Mouse (Mus musculus) liver, embryonic 14.5 days (tissue): ENCODE data around the gene Borcs6. TPM values are rescaled to one million over a fixed set of nuclear protein-coding genes. Genes with fewer than 3 reads are reported as not detected.
"Not testable (repeated sequence)": the region's sequence is repeated elsewhere in the genome, so short reads cannot be mapped to it uniquely, and the experiment has no call there.

Experiments used
- ATAC-seq: fragments of 200-750 bp; cut with Nextera tagmentation; 2 replicates; pipeline ENCODE4 v1.8.0; 2017; ENCODE audit warnings: moderate number of reproducible peaks, mild to moderate bottlenecking, moderate library complexity; ENCODE audit not compliant: insufficient read depth
- DNase-seq, 3 experiments: peaks; one replicate each; pipeline ENCODE4 v3.0.0-alpha.2; 2012 to 2013; ENCODE audit warnings: low read depth in 3 of 3, low spot score in 3 of 3
- H3K27ac ChIP-seq: fragments of 300-500 bp; sonication (generic); 2 replicates; pipeline ENCODE4 v1.5.1; 2014; ENCODE audit warnings: moderate library complexity, mild to moderate bottlenecking, control low read depth, inconsistent platforms
- H3K27me3 ChIP-seq: fragments of 300-500 bp; sonication (generic); 2 replicates; pipeline ENCODE4 v1.6.1; 2014; ENCODE audit warnings: mild to moderate bottlenecking, low read length, moderate library complexity; ENCODE audit not compliant: control insufficient read depth, insufficient read depth
- H3K36me3 ChIP-seq: fragments of 300-500 bp; sonication (generic); replicated peaks from 2 replicates; pipeline ENCODE4 v1.6.1; 2014; ENCODE audit warnings: low read depth; ENCODE audit not compliant: control insufficient read depth, insufficient read depth
- H3K4me1 ChIP-seq, 2 experiments: fragments of 200-500 bp in 1 of 2; fragments of 300-500 bp in 1 of 2; sonication (generic) in 1 of 2; replicated peaks; 2 replicates each; pipeline ENCODE4 v1.6.1; 2012 to 2014; ENCODE audit warnings: antibody characterized with exemption in 1 of 2, inconsistent platforms in 1 of 2, low read length in 1 of 2; ENCODE audit not compliant: control insufficient read depth in 2 of 2, insufficient read depth in 2 of 2
- H3K4me2 ChIP-seq: fragments of 300-500 bp; sonication (generic); 2 replicates; pipeline ENCODE4 v1.6.1; 2014; ENCODE audit warnings: low read depth, mild to moderate bottlenecking, control low read depth, moderate library complexity
- H3K4me3 ChIP-seq, 2 experiments: fragments of 200-500 bp in 1 of 2; fragments of 300-500 bp in 1 of 2; sonication (generic) in 1 of 2; 2 replicates each; pipeline ENCODE4 v1.5.1; 2012 to 2014; ENCODE audit warnings: low read depth in 2 of 2, low read length in 2 of 2, mild to moderate bottlenecking in 2 of 2, control low read depth in 1 of 2, inconsistent platforms in 1 of 2, moderate library complexity in 1 of 2; ENCODE audit not compliant: insufficient read depth in 1 of 2
- H3K9ac ChIP-seq: fragments of 300-500 bp; sonication (generic); replicated peaks from 2 replicates; pipeline ENCODE4 v1.6.1; 2014; ENCODE audit warnings: mild to moderate bottlenecking, control low read depth, moderate library complexity
- H3K9me3 ChIP-seq: fragments of 300-500 bp; sonication (generic); 2 replicates; pipeline ENCODE4 v1.6.1; 2016; ENCODE audit warnings: low read length, mixed read lengths; ENCODE audit not compliant: control insufficient read depth
- CTCF ChIP-seq: IDR thresholded peaks from 2 replicates; pipeline ENCODE4 v1.5.1; 2016; ENCODE audit warnings: antibody characterized with exemption, low read depth, control low read depth
- EP300 ChIP-seq: IDR thresholded peaks from 2 replicates; pipeline ENCODE4 v1.6.1; 2016; ENCODE audit warnings: antibody characterized with exemption, low read depth
- WGBS: fragments of 180-500 bp; shearing (Covaris S2); extraction: QIAGEN DNeasy Blood & Tissue Kit; methylation state at CpG from one replicate; pipeline ENCODE4 v1.1.7; 2014; ENCODE audit not compliant: insufficient replicate concordance; 5-methylcytosine and 5-hydroxymethylcytosine counted together
- polyA plus RNA-seq, 2 experiments: library from polyadenylated mRNA; depleted of rRNA in 1 of 2; stranded (reverse) in 1 of 2; unstranded in 1 of 2; fragments of >200 nt; fragmentation: Nextera tagmentation in 1 of 2; extraction: Ambion mirVana in 1 of 2; gene quantifications; 2 replicates each; pipeline versions ENCODE4 v1.2.1 to v1.2.3; 2012 to 2014

The Borcs6 gene
- polyA plus RNA-seq (2012; rRNA removed), result 3.0 and 3.4 TPM in 2 replicates
- polyA plus RNA-seq (2014; fragmentation: Nextera tagmentation; extraction: Ambion mirVana), result 2.2 and 3.0 TPM in 2 replicates

DNA sequence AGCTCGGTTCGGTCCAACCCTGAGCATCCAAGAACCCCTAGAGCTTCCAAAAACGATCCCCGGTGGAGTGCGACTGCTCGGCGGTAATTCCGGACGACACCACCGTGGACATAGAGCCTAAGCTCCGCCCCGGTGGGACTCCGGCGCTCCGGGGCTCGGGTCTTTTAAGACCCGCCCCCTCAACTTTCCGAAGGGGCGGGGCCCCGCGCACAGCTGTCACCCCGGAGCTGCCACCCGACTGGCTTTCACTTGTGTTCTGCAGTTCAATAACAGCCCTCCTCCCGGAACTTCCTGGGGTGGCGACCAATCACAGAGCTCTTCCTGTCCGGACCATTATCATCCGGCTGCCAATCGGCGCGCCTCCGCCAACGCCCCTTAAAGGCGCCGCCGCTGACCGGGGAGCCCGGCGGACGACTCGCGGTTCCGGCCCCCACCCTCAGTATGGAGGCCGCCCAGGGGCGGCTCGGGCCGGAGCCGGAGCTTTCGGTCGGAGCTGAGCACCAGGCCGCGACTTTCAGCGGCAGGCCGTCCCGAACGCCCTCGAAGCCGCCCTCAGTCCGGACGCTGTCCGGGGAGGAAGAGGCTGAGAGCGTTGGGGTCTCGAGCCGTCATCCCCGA lies at the start of gene Borcs6:
Borcs6 (plus strand) TSS at position 361 of the 618 bp plus-strand sequence.
- Histone ChIP-seq H3K4me2 (peak within 1 kb of the TSS; percentile 97), H3K27me3 (no peaks in the 10 kb centered on the region), H3K4me1 (peaks cover 7 to 23% of the 10 kb centered on the region in 2 experiments), H3K9me3 (no peaks in the 10 kb centered on the region), H3K9ac (peak within 1 kb of the TSS; percentile 89), H3K36me3 (no peaks in the 10 kb centered on the region), H3K27ac (peak within 1 kb of the TSS; percentile 88), H3K4me3 (peak within 1 kb of the TSS; percentile 77 to 88)
- ATAC-seq (peak; percentile 82), DNase-seq (peak; percentile 96 to 97 (median 97))
- TF ChIP-seq EP300 (0 out of 2 replicates have a peak, but pooled peaks have one; percentile 15), CTCF (no peak)
- WGBS, result under 1% methylated on average over 64 of the region's 64 CpGs

DNA sequence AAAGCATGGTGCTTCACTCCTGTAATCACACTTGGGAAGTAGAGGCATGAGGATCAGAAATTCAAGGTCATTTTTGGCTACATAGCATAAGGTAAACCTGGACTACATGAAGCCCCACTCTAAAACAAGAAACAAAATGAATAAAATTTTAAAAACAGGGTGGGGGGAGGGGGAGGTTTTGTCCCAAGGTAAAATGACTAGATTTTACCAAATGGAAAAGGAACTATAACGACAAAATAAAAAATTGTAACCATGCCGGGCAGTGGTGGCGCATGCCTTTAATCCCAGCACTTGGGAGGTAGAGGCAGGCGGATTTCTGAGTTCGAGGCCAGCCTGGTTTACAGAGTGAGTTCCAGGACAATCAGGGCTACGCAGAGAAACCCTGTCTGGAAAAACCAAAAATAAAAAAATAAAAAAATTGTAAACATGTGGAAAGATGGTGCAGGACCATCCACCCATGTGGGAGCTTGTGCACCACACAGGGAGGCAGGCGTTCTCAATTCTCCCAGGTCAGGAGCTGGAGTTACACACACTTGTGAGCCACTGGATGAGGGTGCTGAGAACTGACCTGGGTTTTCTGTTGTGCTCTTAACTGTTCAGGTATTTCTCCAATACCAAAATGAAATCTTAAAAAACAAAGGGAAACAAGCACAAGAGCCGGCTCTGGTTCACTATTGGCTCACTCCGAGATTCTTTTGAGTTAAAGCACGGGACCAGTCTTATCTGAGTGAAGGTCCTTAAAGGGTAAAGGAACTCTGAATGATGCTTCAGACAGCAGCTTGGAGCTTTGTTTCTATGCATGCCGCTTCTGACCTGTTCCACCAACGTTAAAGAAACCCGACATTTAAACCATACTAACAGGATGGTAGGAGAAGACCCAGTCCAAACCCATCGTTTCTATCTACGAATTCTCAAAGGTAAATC lies 48.9 kb upstream of the Borcs6 start:
- Histone ChIP-seq H3K27me3 (no peaks in the 10 kb centered on the region), H3K27ac (peak overlapping the region; percentile 100), H3K36me3 (no peaks in the 10 kb centered on the region), H3K9me3 (no peaks in the 10 kb centered on the region), H3K4me2 (peak overlapping the region; percentile 96), H3K4me3 (peak overlapping the region; percentile 28 to 77; a peak in 3 of 4 replicates), H3K4me1 (peaks cover 17 to 33% of the 10 kb centered on the region in 2 experiments), H3K9ac (peak overlapping the region; percentile 91)
- TF ChIP-seq EP300, result no peak
- TF ChIP-seq CTCF, result no peak
- DNase-seq, result no peak
- no peak for ATAC-seq
- WGBS, result 75% methylated on average over 15 of the region's 15 CpGs

DNA sequence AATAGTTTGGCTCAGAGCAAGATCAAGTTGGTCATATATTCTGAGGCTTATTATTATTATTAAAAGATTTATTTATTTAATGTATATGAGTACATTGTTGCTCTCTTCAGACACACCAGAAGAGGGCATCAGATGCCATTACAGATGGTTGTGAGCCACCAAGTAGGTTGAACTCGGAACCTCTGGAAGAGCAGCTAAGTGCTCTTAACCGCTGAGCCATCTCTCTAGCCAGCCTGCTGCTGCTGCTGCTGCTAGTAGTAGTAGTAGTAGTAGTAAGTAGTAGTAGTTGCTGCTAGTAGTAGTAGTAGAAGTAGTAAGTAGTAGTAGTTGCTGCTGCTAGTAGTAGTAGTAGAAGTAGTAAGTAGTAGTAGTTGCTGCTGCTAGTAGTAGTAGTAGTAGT lies 48.1 kb upstream of the Borcs6 start:
- not testable (repeated sequence) for DNase-seq, H3K27me3 ChIP-seq, ATAC-seq, H3K36me3 ChIP-seq, H3K9me3 ChIP-seq
- Histone ChIP-seq H3K4me2 (peak overlapping the region; percentile 96), H3K4me3 (peak overlapping the region; percentile 56 to 77), H3K27ac (peak overlapping the region; percentile 100), H3K4me1 (peaks cover 14 to 29% of the 10 kb centered on the region in 2 experiments), H3K9ac (peak overlapping the region; percentile 91)
- TF ChIP-seq EP300 (peak; percentile 65), CTCF (peak; percentile 46)
- WGBS, result 41% methylated on average over 2 of the region's 2 CpGs

DNA sequence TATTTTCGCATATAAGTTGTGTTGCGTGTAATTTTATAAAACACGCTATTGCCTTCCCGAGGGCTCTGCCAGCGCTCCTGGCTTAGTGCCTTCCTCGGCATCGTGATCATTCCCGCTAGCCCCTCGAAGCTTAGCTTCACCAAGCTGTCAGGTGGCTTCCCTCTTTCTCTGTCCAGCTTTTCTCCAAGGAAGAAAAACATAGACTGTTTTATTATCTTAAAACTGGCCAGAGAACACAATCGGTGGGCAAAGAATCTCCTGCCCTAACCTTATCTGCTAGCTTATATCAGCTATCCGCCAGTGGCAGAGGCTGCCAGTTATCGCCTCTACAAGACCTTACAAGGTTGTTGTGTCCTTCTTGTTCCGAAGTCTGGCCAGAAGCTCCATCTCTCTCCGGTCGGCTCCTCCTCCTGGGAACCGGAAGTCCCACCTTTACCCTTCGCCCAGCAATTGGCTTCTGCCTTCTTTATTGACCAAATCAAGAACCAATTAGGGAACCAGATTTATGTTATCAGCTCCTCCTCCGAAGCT lies 47.4 kb upstream of the Borcs6 start:
- Histone ChIP-seq H3K9me3 (no peaks in the 10 kb centered on the region), H3K27ac (peak overlapping the region; percentile 100), H3K4me1 (peaks cover 18 to 31% of the 10 kb centered on the region in 2 experiments), H3K27me3 (no peaks in the 10 kb centered on the region), H3K4me3 (peak overlapping the region; percentile 77 to 85), H3K4me2 (peak overlapping the region; percentile 96), H3K36me3 (no peaks in the 10 kb centered on the region), H3K9ac (peak overlapping the region; percentile 91)
- peak; percentile 94 to 95 (median 94) for DNase-seq
- peak; percentile 73 for ATAC-seq
- under 1% methylated on average over 18 of the region's 18 CpGs for WGBS
- peak; percentile 86 for TF ChIP-seq EP300
- TF ChIP-seq CTCF, result no peak
